Mouse (Mus musculus) midbrain, embryonic 11.5 days (tissue): ENCODE measurements around the gene Zfp770. TPM values are rescaled to one million over a fixed set of nuclear protein-coding genes. Genes with fewer than 3 reads are reported as not detected.
A peak's percentile ranks its signal among the peaks of the same experiment; 100 is the strongest.
"Not testable (repeated sequence)": the region's sequence is repeated elsewhere in the genome, so short reads cannot be mapped to it uniquely, and the experiment has no call there.

Experiments used
- ATAC-seq: fragments of 200-750 bp; cut with Nextera tagmentation; 2 replicates; pipeline ENCODE4 v1.8.0; 2017; ENCODE audit warnings: moderate TSS enrichment, moderate library complexity; ENCODE audit not compliant: low FRiP score
- DNase-seq: peaks from one replicate; pipeline ENCODE4 v3.0.0; 2015; ENCODE audit warnings: low spot score; ENCODE audit errors: missing footprints
- H3K27ac ChIP-seq: fragments of 300-500 bp; sonication (generic); 2 replicates; pipeline ENCODE4 v1.5.1; 2014; ENCODE audit warnings: low read depth, low read length
- H3K27me3 ChIP-seq: fragments of 300-500 bp; sonication (generic); 2 replicates; pipeline ENCODE4 v1.6.1; 2014; ENCODE audit warnings: mild to moderate bottlenecking, low read length, moderate library complexity, mixed read lengths; ENCODE audit not compliant: control insufficient read depth, insufficient read depth
- H3K36me3 ChIP-seq: fragments of 300-500 bp; sonication (generic); 2 replicates; pipeline ENCODE4 v1.6.1; 2014; ENCODE audit warnings: mild to moderate bottlenecking, low read length, moderate library complexity, mixed read lengths; ENCODE audit not compliant: control insufficient read depth, insufficient read depth
- H3K4me1 ChIP-seq: fragments of 300-500 bp; sonication (generic); 2 replicates; pipeline ENCODE4 v1.6.1; 2014; ENCODE audit warnings: low read length; ENCODE audit not compliant: control insufficient read depth, insufficient read depth
- H3K4me2 ChIP-seq: fragments of 300-500 bp; sonication (generic); 2 replicates; pipeline ENCODE4 v1.6.1; 2014; ENCODE audit warnings: mild to moderate bottlenecking, moderate library complexity
- H3K4me3 ChIP-seq: fragments of 300-500 bp; sonication (generic); 2 replicates; pipeline ENCODE4 v1.5.1; 2014; ENCODE audit warnings: low read depth, low read length
- H3K9ac ChIP-seq: fragments of 300-500 bp; sonication (generic); 2 replicates; pipeline ENCODE4 v1.6.1; 2014; ENCODE audit warnings: low read length
- H3K9me3 ChIP-seq: fragments of 300-500 bp; sonication (generic); 2 replicates; pipeline ENCODE4 v1.6.1; 2016; ENCODE audit warnings: low read length; ENCODE audit not compliant: control insufficient read depth
- WGBS: fragments of 180-500 bp; shearing (Covaris S2); extraction: QIAGEN DNeasy Blood & Tissue Kit; methylation state at CpG from one replicate; pipeline ENCODE4 v1.1.7; 2014; 5-methylcytosine and 5-hydroxymethylcytosine counted together
- polyA plus RNA-seq: library from polyadenylated mRNA; unstranded; fragments of >200 nt; fragmentation: Nextera tagmentation; extraction: Ambion mirVana; gene quantifications from 2 replicates; pipeline ENCODE4 v1.2.1, GENCODE M21; 2014

The Zfp770 gene
- polyA plus RNA-seq, 1 experiment from 2014 or later: 4.3 TPM

- Histone ChIP-seq H3K36me3 (peaks cover 2% of the 10 kb centered on the region; the same call in 1 of the 2 replicates), H3K9ac (no peak overlapping the region), H3K4me1 (peaks cover 7% of the 10 kb centered on the region; the same call in 1 of the 2 replicates), H3K9me3 (no peaks in the 10 kb centered on the region), H3K4me3 (no peak overlapping the region), H3K27ac (no peak overlapping the region), H3K27me3 (no peaks in the 10 kb centered on the region), H3K4me2 (no peak overlapping the region)
- DNase-seq (no peak), ATAC-seq (no peak)
- WGBS: 89% methylated on average over 5 of the region's 5 CpGs
Observed at GRCm38 (mm10) chr2:114196421-114196820, 4.8 kb downstream of the Zfp770 start.

DNA sequence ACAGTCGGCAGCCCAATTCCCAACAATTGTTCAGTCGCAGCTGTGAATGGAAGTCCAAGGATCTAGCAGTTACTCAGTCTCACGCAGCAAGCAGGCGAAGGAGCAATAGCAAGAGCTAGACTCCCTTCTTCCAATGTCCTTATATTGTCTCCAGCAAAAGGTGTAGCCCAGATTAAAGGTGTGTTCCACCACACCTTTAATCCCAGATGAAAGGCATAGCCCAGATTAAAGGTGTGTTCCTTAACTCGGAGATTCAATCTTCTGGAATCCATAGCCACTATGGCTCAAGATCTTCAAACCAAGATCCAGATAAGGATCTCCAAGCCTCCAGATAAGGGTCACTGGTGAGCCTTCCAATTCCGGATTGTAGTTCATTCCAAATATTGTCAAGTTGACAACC is 14.3 kb downstream of the Zfp770 start, which contains the start of gene Aqr:
Gene Aqr, minus strand, starts transcription at position 101 of the 400 bp plus-strand sequence.
- not testable (repeated sequence) for DNase-seq, H3K4me3 ChIP-seq, H3K36me3 ChIP-seq, H3K9ac ChIP-seq, H3K27me3 ChIP-seq, H3K4me2 ChIP-seq, H3K4me1 ChIP-seq, ATAC-seq, H3K27ac ChIP-seq, H3K9me3 ChIP-seq
- 89% methylated on average over 1 of the region's 6 CpGs for WGBS

DNA sequence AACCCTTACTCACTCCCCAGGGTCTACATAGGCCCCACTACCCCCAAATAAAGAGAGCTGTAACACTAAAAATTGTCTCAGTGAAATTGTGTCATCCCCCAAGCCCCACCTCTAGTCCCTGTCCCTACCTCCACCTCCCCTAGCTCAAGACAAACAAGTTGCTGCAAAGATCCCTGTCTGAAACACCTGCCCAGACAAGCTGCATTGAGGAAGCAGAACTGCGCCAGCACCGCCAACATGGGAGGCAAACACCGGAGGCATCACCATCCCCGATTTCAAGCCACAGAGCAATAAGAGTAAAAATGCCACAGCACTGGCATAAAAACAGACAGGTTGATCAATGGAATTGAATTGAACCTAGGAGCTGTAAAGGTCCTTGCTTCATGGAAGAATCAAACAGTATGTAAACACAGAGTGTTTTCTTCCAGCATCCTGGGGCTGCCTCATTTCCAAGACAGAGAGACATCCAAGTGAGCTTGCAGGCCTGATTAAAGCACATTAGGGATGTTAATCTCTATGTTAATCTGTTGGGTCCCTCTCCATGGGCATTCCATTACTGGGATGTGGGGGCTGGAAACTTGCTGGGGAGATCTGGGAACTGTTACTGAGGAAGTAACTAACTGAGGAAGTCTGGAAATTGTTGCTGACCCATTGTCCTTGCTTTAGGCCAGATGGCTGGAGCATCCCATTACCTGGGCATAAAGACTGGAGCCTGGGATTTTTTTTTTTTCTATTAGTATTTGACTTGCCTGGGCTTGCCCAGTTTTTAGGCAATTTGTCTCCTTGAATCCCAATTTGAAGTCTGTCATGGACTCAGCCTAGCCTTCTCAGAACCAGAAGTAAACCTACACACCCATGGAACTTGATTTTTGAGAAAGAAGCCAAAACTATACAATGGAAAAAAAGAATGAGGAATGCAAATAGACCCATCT is 23.2 kb downstream of the Zfp770 start:
- Histone ChIP-seq H3K9ac (no peak overlapping the region), H3K27ac (no peak overlapping the region), H3K4me2 (no peak overlapping the region), H3K27me3 (no peaks in the 10 kb centered on the region), H3K9me3 (no peaks in the 10 kb centered on the region), H3K4me1 (peaks cover 9% of the 10 kb centered on the region), H3K36me3 (no peaks in the 10 kb centered on the region), H3K4me3 (no peak overlapping the region)
- DNase-seq (no peak), ATAC-seq (no peak)
- WGBS: 44% methylated on average over 4 of the region's 4 CpGs

GRCm38 (mm10) chr2:114174651-114175484 is 26.4 kb downstream of the Zfp770 start:
- H3K36me3 ChIP-seq: no peaks in the 10 kb centered on the region
- ATAC-seq (peak; percentile 96), DNase-seq (peak; percentile 94)
- peaks cover 9% of the 10 kb centered on the region for H3K4me1 ChIP-seq
- H3K4me2 ChIP-seq: peak overlapping the region; percentile 90
- no peak overlapping the region for H3K27ac ChIP-seq
- no peaks in the 10 kb centered on the region for H3K27me3 ChIP-seq
- peak overlapping the region; percentile 91 for H3K9ac ChIP-seq
- WGBS: under 1% methylated on average over 44 of the region's 44 CpGs
- H3K4me3 ChIP-seq: peak overlapping the region; percentile 86
- no peaks in the 10 kb centered on the region for H3K9me3 ChIP-seq

DNA sequence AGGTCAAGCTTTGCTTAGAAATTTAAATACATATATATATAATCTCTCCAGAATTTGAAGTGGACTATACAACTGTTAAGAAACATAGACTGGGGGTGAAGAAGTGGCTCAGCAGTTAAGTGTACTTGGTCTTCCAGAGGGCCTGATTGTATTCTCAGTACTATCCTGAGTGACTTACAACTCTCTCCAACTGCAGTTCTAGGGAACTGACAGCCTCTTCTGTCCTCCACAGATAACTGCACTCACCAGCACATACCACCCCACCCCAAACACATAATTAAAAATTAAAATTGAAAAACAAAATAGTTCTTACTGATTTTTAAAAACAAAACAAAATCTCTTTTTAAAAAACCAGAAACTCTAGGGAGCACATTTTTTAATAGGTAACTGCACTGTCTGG is 28.0 kb downstream of the Zfp770 start:
- H3K4me3 ChIP-seq: no peak overlapping the region
- DNase-seq (no peak), ATAC-seq (no peak)

DNA sequence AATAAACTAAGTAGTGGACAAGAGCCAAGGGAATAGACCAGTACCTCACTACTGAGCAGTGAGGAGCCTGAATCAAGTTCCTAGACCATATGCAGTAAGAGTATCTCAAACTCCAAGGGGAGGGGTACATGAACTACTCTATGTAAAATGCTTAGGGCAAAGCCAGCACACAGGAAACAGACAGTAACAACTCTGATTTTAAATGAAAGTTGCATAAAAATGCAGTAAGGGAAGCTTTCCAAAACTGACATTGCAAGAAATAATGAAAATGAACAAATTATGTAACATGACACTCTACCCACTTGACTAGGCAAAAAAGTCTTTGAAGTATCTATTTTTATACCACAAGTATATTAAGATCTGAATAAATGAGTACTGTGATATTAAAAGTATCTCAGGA is 33.4 kb downstream of the Zfp770 start:
- Histone ChIP-seq H3K4me1 (no peaks in the 10 kb centered on the region), H3K9me3 (no peaks in the 10 kb centered on the region), H3K4me2 (no peak overlapping the region), H3K4me3 (no peak overlapping the region), H3K27ac (no peak overlapping the region), H3K27me3 (no peaks in the 10 kb centered on the region), H3K36me3 (peaks cover 13% of the 10 kb centered on the region; the same call in 1 of the 2 replicates), H3K9ac (no peak overlapping the region)
- DNase-seq: no peak
- ATAC-seq: no peak

More for the DNA sequence above, 28.0 kb downstream of the Zfp770 start:
- Histone ChIP-seq H3K9ac (no peak overlapping the region), H3K4me2 (no peak overlapping the region), H3K27me3 (no peaks in the 10 kb centered on the region), H3K9me3 (no peaks in the 10 kb centered on the region), H3K27ac (no peak overlapping the region), H3K4me1 (peaks cover 9% of the 10 kb centered on the region), H3K36me3 (no peaks in the 10 kb centered on the region)

- WGBS: 86% methylated on average over 1 of the region's 1 CpGs
- Histone ChIP-seq H3K9me3 (no peaks in the 10 kb centered on the region), H3K27ac (no peak overlapping the region), H3K9ac (no peak overlapping the region), H3K27me3 (no peaks in the 10 kb centered on the region), H3K4me3 (no peak overlapping the region), H3K4me2 (no peak overlapping the region), H3K4me1 (no peaks in the 10 kb centered on the region), H3K36me3 (peaks cover 15% of the 10 kb centered on the region; the same call in 1 of the 2 replicates)
- ATAC-seq (no peak), DNase-seq (no peak)
Observed at GRCm38 (mm10) chr2:114161978-114162377, 39.3 kb downstream of the Zfp770 start.

DNA sequence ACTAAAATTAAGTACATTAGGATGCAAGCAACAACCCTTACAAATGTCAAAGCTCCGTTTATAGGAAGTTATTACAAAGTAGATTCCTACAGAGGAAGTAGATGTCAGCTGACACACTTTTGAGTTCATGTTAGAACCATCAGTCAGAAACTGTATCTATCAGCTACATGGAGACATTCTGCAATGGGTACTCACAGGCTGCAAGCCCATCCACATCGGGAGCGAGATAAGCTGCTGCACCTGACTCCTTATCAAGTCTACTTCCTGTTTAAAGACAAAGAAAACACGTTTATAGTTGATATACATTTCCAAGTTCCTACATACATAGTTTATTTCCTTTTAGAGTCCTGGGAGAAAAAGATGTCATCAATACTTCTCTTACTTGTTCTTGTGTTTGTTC is 43.9 kb downstream of the Zfp770 start:
- peaks cover 4% of the 10 kb centered on the region; the same call in 1 of the 2 replicates for H3K36me3 ChIP-seq
- no peaks in the 10 kb centered on the region for H3K27me3 ChIP-seq
- H3K4me2 ChIP-seq: no peak overlapping the region
- H3K27ac ChIP-seq: no peak overlapping the region
- 87% methylated on average over 4 of the region's 4 CpGs for WGBS
- H3K4me1 ChIP-seq: no peaks in the 10 kb centered on the region
- DNase-seq (no peak), ATAC-seq (no peak)
- H3K9me3 ChIP-seq: no peaks in the 10 kb centered on the region
- H3K9ac ChIP-seq: no peak overlapping the region
- no peak overlapping the region for H3K4me3 ChIP-seq

DNA sequence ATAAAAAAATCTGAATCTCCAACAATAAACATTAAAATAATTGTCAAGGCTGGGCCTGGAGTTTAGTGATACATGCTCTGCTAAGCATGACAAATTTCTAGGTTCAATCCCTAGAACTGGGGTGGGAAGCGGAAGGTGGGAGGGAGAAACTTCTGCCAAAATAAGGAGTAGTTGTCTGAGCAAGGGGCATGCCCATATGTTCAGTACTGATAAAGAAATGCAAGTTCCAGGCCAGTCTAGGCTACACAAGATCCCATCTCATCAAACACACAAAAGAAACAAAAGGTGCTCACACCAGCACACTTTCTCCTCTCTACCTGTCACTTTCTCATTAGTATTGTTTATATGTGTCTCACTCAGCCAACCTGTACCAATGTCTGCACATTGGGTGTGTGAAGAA is 44.6 kb downstream of the Zfp770 start:
- 86% methylated on average over 1 of the region's 1 CpGs for WGBS
- Histone ChIP-seq H3K36me3 (peaks cover 4% of the 10 kb centered on the region; the same call in 1 of the 2 replicates), H3K9ac (no peak overlapping the region), H3K9me3 (no peaks in the 10 kb centered on the region), H3K27me3 (no peaks in the 10 kb centered on the region), H3K4me2 (no peak overlapping the region), H3K4me1 (no peaks in the 10 kb centered on the region), H3K27ac (no peak overlapping the region), H3K4me3 (no peak overlapping the region)
- no peak for ATAC-seq
- DNase-seq: no peak
